Mouse (Mus musculus) kidney, embryonic 16.5 days (tissue): ENCODE data around the gene Rapgef2. TPM values are rescaled to one million over a fixed set of nuclear protein-coding genes. Genes with fewer than 3 reads are reported as not detected.

Experiments
- ATAC-seq: fragments of 200-750 bp; cut with Nextera tagmentation; 2 replicates; pipeline ENCODE4 v1.8.0; 2017; ENCODE audit warnings: moderate TSS enrichment; ENCODE audit not compliant: low FRiP score, low TSS enrichment
- H3K27ac ChIP-seq: fragments of 300-500 bp; sonication (generic); 2 replicates; pipeline ENCODE4 v1.5.1; 2014; ENCODE audit warnings: low read length
- H3K27me3 ChIP-seq: fragments of 300-500 bp; sonication (generic); 2 replicates; pipeline ENCODE4 v1.6.1; 2014; ENCODE audit warnings: low read length, control low read depth, mixed read lengths; ENCODE audit not compliant: insufficient read depth
- H3K36me3 ChIP-seq: fragments of 300-500 bp; sonication (generic); 2 replicates; pipeline ENCODE4 v1.6.1; 2014; ENCODE audit warnings: low read length, control low read depth, mixed read lengths; ENCODE audit not compliant: insufficient read depth
- H3K4me1 ChIP-seq: fragments of 300-500 bp; sonication (generic); 2 replicates; pipeline ENCODE4 v1.6.1; 2014; ENCODE audit warnings: low read length, control low read depth, mixed read lengths; ENCODE audit not compliant: insufficient read depth
- H3K4me2 ChIP-seq: fragments of 300-500 bp; sonication (generic); replicated peaks from 2 replicates; pipeline ENCODE4 v1.6.1; 2014; ENCODE audit warnings: low read depth, low read length
- H3K4me3 ChIP-seq: fragments of 300-500 bp; sonication (generic); 2 replicates; pipeline ENCODE4 v1.5.1; 2014; ENCODE audit warnings: mild to moderate bottlenecking, low read length
- H3K9ac ChIP-seq: fragments of 300-500 bp; sonication (generic); replicated peaks from 2 replicates; pipeline ENCODE4 v1.6.1; 2014; ENCODE audit warnings: low read length
- H3K9me3 ChIP-seq: fragments of 300-500 bp; sonication (generic); 2 replicates; pipeline ENCODE4 v1.6.1; 2016; ENCODE audit warnings: low read length, control low read depth
- WGBS: fragments of 180-500 bp; shearing (Covaris S2); extraction: QIAGEN DNeasy Blood & Tissue Kit; methylation state at CpG from one replicate; pipeline ENCODE4 v1.1.7; 2014; 5-methylcytosine and 5-hydroxymethylcytosine counted together
- polyA plus RNA-seq: library from polyadenylated mRNA; unstranded; fragments of >200 nt; fragmentation: Nextera tagmentation; extraction: Ambion mirVana; gene quantifications from 2 replicates; pipeline ENCODE4 v1.2.1, GENCODE M21; 2015

The Rapgef2 gene
- polyA plus RNA-seq, 1 experiment from 2014 or later: 4.0 TPM

GRCm38 (mm10) chr3:79194111-79194793 is 92.1 kb downstream of the Rapgef2 start:
- Histone ChIP-seq H3K36me3 (no peaks in the 10 kb centered on the region), H3K27ac (no peak overlapping the region), H3K9me3 (no peaks in the 10 kb centered on the region), H3K4me2 (no peak overlapping the region), H3K4me3 (no peak overlapping the region), H3K9ac (no peak overlapping the region), H3K4me1 (0 out of 2 replicates have a peak, but pooled peaks cover 4% of the 10 kb centered on the region), H3K27me3 (no peaks in the 10 kb centered on the region)
- 76% methylated on average over 8 of the region's 8 CpGs for WGBS
- no peak for ATAC-seq

GRCm38 (mm10) chr3:79193001-79193400 is 93.3 kb downstream of the Rapgef2 start:
- no peak overlapping the region for H3K4me2 ChIP-seq
- 0 out of 2 replicates have a peak, but pooled peaks cover 4% of the 10 kb centered on the region for H3K4me1 ChIP-seq
- no peaks in the 10 kb centered on the region for H3K36me3 ChIP-seq
- H3K27ac ChIP-seq: no peak overlapping the region
- H3K9ac ChIP-seq: no peak overlapping the region
- H3K9me3 ChIP-seq: no peaks in the 10 kb centered on the region
- H3K27me3 ChIP-seq: no peaks in the 10 kb centered on the region
- ATAC-seq: no peak
- 76% methylated on average over 4 of the region's 4 CpGs for WGBS
- no peak overlapping the region for H3K4me3 ChIP-seq

GRCm38 (mm10) chr3:79191981-79192380 is 94.3 kb downstream of the Rapgef2 start:
- Histone ChIP-seq H3K9ac (no peak overlapping the region), H3K36me3 (no peaks in the 10 kb centered on the region), H3K4me3 (no peak overlapping the region), H3K27me3 (no peaks in the 10 kb centered on the region), H3K4me2 (no peak overlapping the region), H3K4me1 (0 out of 2 replicates have a peak, but pooled peaks cover 4% of the 10 kb centered on the region), H3K27ac (no peak overlapping the region), H3K9me3 (no peaks in the 10 kb centered on the region)
- ATAC-seq: peak; percentile 9; the same call in 1 of the 2 replicates
- WGBS: 60% methylated on average over 9 of the region's 9 CpGs

GRCm38 (mm10) chr3:79191471-79191870 is 94.8 kb downstream of the Rapgef2 start:
- 0 out of 2 replicates have a peak, but pooled peaks cover 4% of the 10 kb centered on the region for H3K4me1 ChIP-seq
- no peak for ATAC-seq
- no peak overlapping the region for H3K4me2 ChIP-seq
- H3K9ac ChIP-seq: no peak overlapping the region
- H3K36me3 ChIP-seq: no peaks in the 10 kb centered on the region
- no peaks in the 10 kb centered on the region for H3K9me3 ChIP-seq
- no peak overlapping the region for H3K27ac ChIP-seq
- no peak overlapping the region for H3K4me3 ChIP-seq
- WGBS: 86% methylated on average over 11 of the region's 11 CpGs
- H3K27me3 ChIP-seq: no peaks in the 10 kb centered on the region

GRCm38 (mm10) chr3:79190377-79190776 is 95.9 kb downstream of the Rapgef2 start:
- Histone ChIP-seq H3K27ac (no peak overlapping the region), H3K9ac (no peak overlapping the region), H3K9me3 (no peaks in the 10 kb centered on the region), H3K36me3 (no peaks in the 10 kb centered on the region), H3K27me3 (no peaks in the 10 kb centered on the region), H3K4me2 (no peak overlapping the region), H3K4me3 (no peak overlapping the region), H3K4me1 (0 out of 2 replicates have a peak, but pooled peaks cover 4% of the 10 kb centered on the region)
- no peak for ATAC-seq
- 78% methylated on average over 3 of the region's 3 CpGs for WGBS

- Histone ChIP-seq H3K36me3 (no peaks in the 10 kb centered on the region), H3K4me1 (0 out of 2 replicates have a peak, but pooled peaks cover under 1% of the 10 kb centered on the region), H3K27ac (no peak overlapping the region), H3K9ac (no peak overlapping the region), H3K9me3 (no peaks in the 10 kb centered on the region), H3K4me3 (no peak overlapping the region), H3K27me3 (no peaks in the 10 kb centered on the region), H3K4me2 (no peak overlapping the region)
- no peak for ATAC-seq
- WGBS: 96% methylated on average over 1 of the region's 1 CpGs
Measured at GRCm38 (mm10) chr3:79187912-79188311, 98.4 kb downstream of the Rapgef2 start.

GRCm38 (mm10) chr3:79182290-79182689 is 104.0 kb downstream of the Rapgef2 start:
- H3K27me3 ChIP-seq: no peaks in the 10 kb centered on the region
- no peak overlapping the region for H3K4me3 ChIP-seq
- no peaks in the 10 kb centered on the region for H3K36me3 ChIP-seq
- WGBS: 55% methylated on average over 3 of the region's 3 CpGs
- no peak overlapping the region for H3K9ac ChIP-seq
- no peaks in the 10 kb centered on the region for H3K9me3 ChIP-seq
- H3K4me2 ChIP-seq: no peak overlapping the region
- ATAC-seq: no peak
- H3K4me1 ChIP-seq: peaks cover 52% of the 10 kb centered on the region
- peak overlapping the region; percentile 61 for H3K27ac ChIP-seq

- Histone ChIP-seq H3K9me3 (no peaks in the 10 kb centered on the region), H3K4me3 (no peak overlapping the region), H3K9ac (no peak overlapping the region), H3K27ac (peak overlapping the region; percentile 61), H3K27me3 (no peaks in the 10 kb centered on the region), H3K4me2 (peak overlapping the region; percentile 39), H3K36me3 (no peaks in the 10 kb centered on the region), H3K4me1 (peaks cover 55% of the 10 kb centered on the region)
- 55% methylated on average over 24 of the region's 24 CpGs for WGBS
- peak; percentile 86 for ATAC-seq
Measured at GRCm38 (mm10) chr3:79181248-79181991, 104.9 kb downstream of the Rapgef2 start.

GRCm38 (mm10) chr3:79180086-79180485 is 106.2 kb downstream of the Rapgef2 start:
- WGBS: 40% methylated on average over 8 of the region's 8 CpGs
- no peak overlapping the region for H3K4me2 ChIP-seq
- H3K9ac ChIP-seq: no peak overlapping the region
- no peaks in the 10 kb centered on the region for H3K9me3 ChIP-seq
- no peaks in the 10 kb centered on the region for H3K27me3 ChIP-seq
- no peak overlapping the region for H3K4me3 ChIP-seq
- H3K36me3 ChIP-seq: no peaks in the 10 kb centered on the region
- no peak overlapping the region for H3K27ac ChIP-seq
- ATAC-seq: peak; percentile 67
- H3K4me1 ChIP-seq: peaks cover 55% of the 10 kb centered on the region
